Mouse (Mus musculus) olfactory bulb, adult 2 months (tissue): ENCODE measurements around the gene Gm10337. TPM values are rescaled to one million over a fixed set of nuclear protein-coding genes. Genes with fewer than 3 reads are reported as not detected.

Source experiments
- H3K27ac ChIP-seq: fragments of 200-500 bp; 2 replicates; pipeline ENCODE4 v1.5.1; 2012; ENCODE audit warnings: low read depth, low read length; ENCODE audit not compliant: insufficient read depth
- H3K4me1 ChIP-seq: fragments of 200-500 bp; 2 replicates; pipeline ENCODE4 v1.6.1; 2012; ENCODE audit warnings: low read length; ENCODE audit not compliant: control insufficient read depth, insufficient read depth
- H3K4me3 ChIP-seq: fragments of 200-500 bp; 2 replicates; pipeline ENCODE4 v1.5.1; 2012; ENCODE audit warnings: mild to moderate bottlenecking, low read depth, low read length, moderate library complexity; ENCODE audit not compliant: insufficient read depth
- CTCF ChIP-seq: fragments of 200-500 bp; IDR thresholded peaks from 2 replicates; pipeline ENCODE4 v1.5.1; 2012; ENCODE audit warnings: low read depth, mild to moderate bottlenecking, low read length, moderate library complexity; ENCODE audit not compliant: insufficient read depth
- POLR2A ChIP-seq: fragments of 200-500 bp; IDR thresholded peaks from 2 replicates; pipeline ENCODE4 v1.6.1; 2012; ENCODE audit warnings: mild to moderate bottlenecking, low read depth, low read length, moderate library complexity; ENCODE audit not compliant: insufficient read depth
- WGBS: fragments of 180-500 bp; shearing (Covaris S2); methylation state at CpG from one replicate; pipeline ENCODE4 v1.1.7; 2018; 5-methylcytosine and 5-hydroxymethylcytosine counted together
- polyA plus RNA-seq: library from polyadenylated mRNA; stranded (reverse); fragments of >200 nt; gene quantifications from 2 replicates; pipeline ENCODE4 v1.2.4, GENCODE M21; 2012; ENCODE audit warnings: low replicate concordance; ENCODE audit not compliant: missing spikeins, insufficient read depth, insufficient read length

Gm10337 gene
- polyA plus RNA-seq, 1 experiment: not detected

DNA sequence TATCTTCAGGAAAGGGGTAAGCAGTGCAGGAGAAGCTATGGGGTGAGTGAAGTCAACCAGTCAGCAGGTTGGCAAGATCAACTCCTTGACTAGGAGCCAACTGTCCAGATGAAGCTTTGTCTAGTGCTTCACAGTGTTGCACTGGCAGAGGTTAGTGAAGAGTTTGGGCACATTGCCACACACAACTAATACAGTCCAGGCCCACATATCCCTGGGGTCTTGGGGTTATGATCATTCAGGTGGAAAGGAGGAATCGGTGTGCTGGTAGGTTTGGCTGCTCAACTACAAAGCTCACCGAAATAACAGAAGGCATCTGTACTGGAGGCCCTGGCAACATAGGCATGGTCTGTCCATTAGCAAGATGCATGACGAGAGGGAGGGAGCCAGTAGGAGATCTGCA, 44.0 kb downstream of the Gm10337 start:
- no peak overlapping the region for H3K4me3 ChIP-seq
- peaks cover 5% of the 10 kb centered on the region for H3K4me1 ChIP-seq
- TF ChIP-seq POLR2A (no peak), CTCF (no peak)
- 62% methylated on average over 3 of the region's 3 CpGs for WGBS
- no peak overlapping the region for H3K27ac ChIP-seq

DNA sequence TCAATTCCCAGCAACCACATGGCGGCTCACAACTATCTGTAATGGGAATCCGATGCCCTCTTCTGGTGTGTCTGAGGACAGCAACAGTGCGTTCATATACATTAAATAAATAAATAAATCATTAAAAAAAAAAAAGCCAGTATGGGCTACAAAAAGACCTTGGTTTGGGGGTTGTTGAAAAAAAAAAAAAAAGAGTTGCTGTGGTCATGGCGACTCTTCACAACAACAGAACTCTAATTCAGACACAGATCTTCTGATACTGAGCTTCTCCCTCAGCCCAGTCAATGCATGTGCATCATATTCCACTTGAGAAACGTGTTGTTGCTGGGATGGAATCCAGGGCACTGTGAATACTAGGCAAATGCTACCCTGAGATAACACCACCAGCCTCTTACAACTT, 49.1 kb downstream of the Gm10337 start:
- WGBS: 98% methylated on average over 5 of the region's 5 CpGs
- Histone ChIP-seq H3K27ac (no peak overlapping the region), H3K4me3 (no peak overlapping the region), H3K4me1 (no peaks in the 10 kb centered on the region)
- TF ChIP-seq POLR2A (no peak), CTCF (no peak)

Other genes with a start within 250 kb of the Gm10337 start
- gene Rarg, start 246.2 kb upstream of the Gm10337 start, polyA plus RNA-seq: not detected in 2 replicates
- gene Gm9918, start 233.2 kb upstream of the Gm10337 start, polyA plus RNA-seq: not detected in 2 replicates
- gene Mfsd5, start 224.3 kb upstream of the Gm10337 start, polyA plus RNA-seq: not detected in 2 replicates
- gene Espl1, start 207.5 kb upstream of the Gm10337 start, polyA plus RNA-seq: not detected in 2 replicates
- 1,008 TPM in 1 of 2 replicates, not detected in the other for gene Pfdn5, start 177.6 kb upstream of the Gm10337 start, polyA plus RNA-seq
- gene Myg1, start 172.0 kb upstream of the Gm10337 start, polyA plus RNA-seq: not detected in 2 replicates
- gene Aaas, start 153.0 kb upstream of the Gm10337 start, polyA plus RNA-seq: not detected in 2 replicates
- not detected in 2 replicates for gene Sp7, start 136.5 kb upstream of the Gm10337 start, polyA plus RNA-seq
- 98.4 TPM in 1 of 2 replicates, not detected in the other for gene Sp1, start 97.6 kb upstream of the Gm10337 start, polyA plus RNA-seq
- gene Amhr2, start 58.4 kb upstream of the Gm10337 start, polyA plus RNA-seq: not detected in 2 replicates
- not detected in 2 replicates for gene Prr13, start 44.7 kb upstream of the Gm10337 start, polyA plus RNA-seq
- gene Pcbp2, start 33.2 kb upstream of the Gm10337 start, polyA plus RNA-seq: 834 and 975 TPM in 2 replicates
- gene Map3k12, start 13.3 kb downstream of the Gm10337 start, polyA plus RNA-seq: not detected in 2 replicates
- gene Tarbp2, start 14.5 kb downstream of the Gm10337 start, polyA plus RNA-seq: not detected in 2 replicates
- not detected in 2 replicates for gene Npff, start 21.2 kb downstream of the Gm10337 start, polyA plus RNA-seq
- not detected in 2 replicates for gene Gm28047, start 121.3 kb downstream of the Gm10337 start, polyA plus RNA-seq
- gene Atf7, start 121.7 kb downstream of the Gm10337 start, polyA plus RNA-seq: not detected in 2 replicates
- gene Atp5g2, start 168.6 kb downstream of the Gm10337 start, polyA plus RNA-seq: not detected in 2 replicates
- gene Calcoco1, start 218.5 kb downstream of the Gm10337 start, polyA plus RNA-seq: not detected in 2 replicates